Mouse (Mus musculus) T-helper 1 cell (primary cell): ENCODE measurements around the gene Ubr4.

ENCODE experiments used
- in situ Hi-C: fragments of 300-600 bp; cut with MboI, MseI; formaldehyde crosslinking; loops from one replicate; pipeline ENCODE4 v1.15.1; 2025; ENCODE audit warnings: high pct_unique_total_duplicates

Gene Ubr4

GRCm38 (mm10) chr4:139479176-139479575 is 126.8 kb downstream of the Ubr4 start:
- in situ Hi-C loops: no loop called here

- in situ Hi-C loops: no loop called here
These were observed 129.0 kb downstream of the Ubr4 start for GRCm38 (mm10) chr4:139481400-139481799.

GRCm38 (mm10) chr4:139483461-139484105 is 131.2 kb downstream of the Ubr4 start:
- in situ Hi-C loops: no loop called here

- in situ Hi-C loops: no loop called here
These were observed 132.1 kb downstream of the Ubr4 start for GRCm38 (mm10) chr4:139484496-139484895.

GRCm38 (mm10) chr4:139487085-139487484 is 134.7 kb downstream of the Ubr4 start:
- in situ Hi-C loops: no loop called here

- in situ Hi-C loops: no loop called here
These were observed 135.9 kb downstream of the Ubr4 start for GRCm38 (mm10) chr4:139488325-139488724.

GRCm38 (mm10) chr4:139489946-139490345 is 137.5 kb downstream of the Ubr4 start:
- in situ Hi-C loops: no loop called here

GRCm38 (mm10) chr4:139490413-139491055 is 138.1 kb downstream of the Ubr4 start:
- in situ Hi-C loops: no loop called here

GRCm38 (mm10) chr4:139491541-139492170 is 139.2 kb downstream of the Ubr4 start:
- in situ Hi-C loops: no loop called here

- in situ Hi-C loops: no loop called here
These were observed 139.9 kb downstream of the Ubr4 start for GRCm38 (mm10) chr4:139492258-139492833.

- in situ Hi-C loops: no loop called here
These were observed 141.0 kb downstream of the Ubr4 start for GRCm38 (mm10) chr4:139493227-139494025.

- in situ Hi-C loops: loop anchor here (25.0 kb wide), 1 partner anchor 661 kb away; no protein-coding TSS in a partner anchor
These were observed 148.4 kb downstream of the Ubr4 start for GRCm38 (mm10) chr4:139500814-139501213.

GRCm38 (mm10) chr4:139501702-139502101 is 149.3 kb downstream of the Ubr4 start:
- in situ Hi-C loops: loop anchor here (25.0 kb wide), 1 partner anchor 661 kb away; no protein-coding TSS in a partner anchor

GRCm38 (mm10) chr4:139503919-139504318 is 151.5 kb downstream of the Ubr4 start:
- in situ Hi-C loops: loop anchor here (25.0 kb wide), 1 partner anchor 658 kb away; no protein-coding TSS in a partner anchor

GRCm38 (mm10) chr4:139505716-139506115 is 153.3 kb downstream of the Ubr4 start:
- in situ Hi-C loops: loop anchor here (25.0 kb wide), 1 partner anchor 657 kb away; no protein-coding TSS in a partner anchor

GRCm38 (mm10) chr4:139506727-139507126 is 154.3 kb downstream of the Ubr4 start:
- in situ Hi-C loops: loop anchor here (25.0 kb wide), 1 partner anchor 656 kb away; no protein-coding TSS in a partner anchor

GRCm38 (mm10) chr4:139509069-139509468 is 156.7 kb downstream of the Ubr4 start:
- in situ Hi-C loops: loop anchor here (25.0 kb wide), 1 partner anchor 653 kb away; no protein-coding TSS in a partner anchor

- in situ Hi-C loops: loop anchor here (5.0 to 25.0 kb wide), 3 partner anchors 41 to 651 kb away; no protein-coding TSS in a partner anchor
These were observed 159.1 kb downstream of the Ubr4 start for GRCm38 (mm10) chr4:139511557-139511956.

- in situ Hi-C loops: loop anchor here (5.0 to 25.0 kb wide), 3 partner anchors 39 to 649 kb away; no protein-coding TSS in a partner anchor
These were observed 160.6 kb downstream of the Ubr4 start for GRCm38 (mm10) chr4:139512985-139513384.

- in situ Hi-C loops: loop anchor here (10.0 to 25.0 kb wide), 2 partner anchors 336 to 643 kb away; no protein-coding TSS in a partner anchor
These were observed 166.8 kb downstream of the Ubr4 start for GRCm38 (mm10) chr4:139519221-139519620.

GRCm38 (mm10) chr4:139521926-139522325 is 169.5 kb downstream of the Ubr4 start:
- in situ Hi-C loops: loop anchor here (25.0 kb wide), 1 partner anchor 640 kb away; no protein-coding TSS in a partner anchor
